Mouse (Mus musculus) lung, embryonic 16.5 days (tissue): ENCODE results near the gene Ssr2. TPM values are rescaled to one million over a fixed set of nuclear protein-coding genes. Genes with fewer than 3 reads are reported as not detected.
"Not testable (repeated sequence)": the region's sequence is repeated elsewhere in the genome, so short reads cannot be mapped to it uniquely, and the experiment has no call there.

Experiments used
- ATAC-seq: fragments of 200-750 bp; cut with Nextera tagmentation; 2 replicates; pipeline ENCODE4 v1.8.0; 2017; ENCODE audit warnings: low read depth, mild to moderate bottlenecking, moderate library complexity
- H3K27ac ChIP-seq: fragments of 300-500 bp; sonication (generic); 2 replicates; pipeline ENCODE4 v1.5.1; 2014; ENCODE audit warnings: mild to moderate bottlenecking, control low read depth, low read length
- H3K27me3 ChIP-seq: fragments of 300-500 bp; sonication (generic); 2 replicates; pipeline ENCODE4 v1.6.1; 2014; ENCODE audit warnings: low read depth, low read length, mixed read lengths; ENCODE audit not compliant: control insufficient read depth, insufficient read depth
- H3K36me3 ChIP-seq: fragments of 300-500 bp; sonication (generic); 2 replicates; pipeline ENCODE4 v1.6.1; 2014; ENCODE audit warnings: low read length; ENCODE audit not compliant: control insufficient read depth, insufficient read depth
- H3K4me1 ChIP-seq: fragments of 300-500 bp; sonication (generic); replicated peaks from 2 replicates; pipeline ENCODE4 v1.6.1; 2014; ENCODE audit warnings: low read length, mixed read lengths; ENCODE audit not compliant: control insufficient read depth, insufficient read depth
- H3K4me2 ChIP-seq: fragments of 300-500 bp; sonication (generic); 2 replicates; pipeline ENCODE4 v1.6.1; 2014; ENCODE audit warnings: low read depth, low read length, control low read depth
- H3K4me3 ChIP-seq: fragments of 300-500 bp; sonication (generic); 2 replicates; pipeline ENCODE4 v1.5.1; 2014; ENCODE audit warnings: mild to moderate bottlenecking, low read length, control low read depth
- H3K9ac ChIP-seq: fragments of 300-500 bp; sonication (generic); 2 replicates; pipeline ENCODE4 v1.6.1; 2014; ENCODE audit warnings: low read length, control low read depth
- H3K9me3 ChIP-seq: fragments of 300-500 bp; sonication (generic); 2 replicates; pipeline ENCODE4 v1.6.1; 2016; ENCODE audit warnings: low read length; ENCODE audit not compliant: control insufficient read depth
- WGBS: fragments of 180-500 bp; shearing (Covaris S2); extraction: QIAGEN DNeasy Blood & Tissue Kit; methylation state at CpG from one replicate; pipeline ENCODE4 v1.1.7; 2014; 5-methylcytosine and 5-hydroxymethylcytosine counted together
- polyA plus RNA-seq: library from polyadenylated mRNA; unstranded; fragments of >200 nt; fragmentation: Nextera tagmentation; extraction: Ambion mirVana; gene quantifications from 2 replicates; pipeline ENCODE4 v1.2.1, GENCODE M21; 2015

Ssr2 gene
- polyA plus RNA-seq, 1 experiment from 2014 or later, result 367 TPM

GRCm38 (mm10) chr3:88569694-88570093, 6.0 kb upstream of the Ssr2 start:
- Histone ChIP-seq H3K4me3 (no peak overlapping the region), H3K4me1 (no peaks in the 10 kb centered on the region), H3K4me2 (no peak overlapping the region), H3K27me3 (no peaks in the 10 kb centered on the region), H3K27ac (no peak overlapping the region), H3K9ac (no peak overlapping the region), H3K9me3 (no peaks in the 10 kb centered on the region), H3K36me3 (peaks cover 38% of the 10 kb centered on the region)
- ATAC-seq, result no peak
- 73% methylated on average over 5 of the region's 5 CpGs for WGBS

DNA sequence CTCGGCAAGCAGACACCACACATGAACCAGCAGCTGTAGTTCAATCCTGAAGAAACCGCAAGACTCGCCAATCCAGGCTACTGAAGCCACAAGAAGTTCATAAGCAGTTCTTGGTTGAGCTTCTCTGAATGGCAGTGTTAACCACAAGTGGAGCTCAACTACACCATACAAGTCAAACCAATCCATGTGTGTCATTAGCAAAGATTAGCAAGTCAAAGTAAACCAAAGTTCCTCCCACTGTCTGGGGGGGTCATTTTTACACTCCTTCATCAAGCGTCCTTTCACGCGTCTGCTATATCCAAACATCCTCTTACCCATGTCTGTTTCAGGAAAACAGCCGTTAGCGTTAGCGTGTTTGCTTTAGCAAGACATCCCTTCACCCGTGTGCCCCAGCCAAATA, 5.3 kb upstream of the Ssr2 start:
- no peaks in the 10 kb centered on the region for H3K4me1 ChIP-seq
- no peak overlapping the region for H3K4me2 ChIP-seq
- WGBS, result 82% methylated on average over 10 of the region's 10 CpGs
- H3K27ac ChIP-seq, result no peak overlapping the region
- no peak for ATAC-seq
- H3K27me3 ChIP-seq, result no peaks in the 10 kb centered on the region
- H3K9me3 ChIP-seq, result no peaks in the 10 kb centered on the region
- no peak overlapping the region for H3K4me3 ChIP-seq
- H3K9ac ChIP-seq, result no peak overlapping the region
- H3K36me3 ChIP-seq, result peaks cover 38% of the 10 kb centered on the region

GRCm38 (mm10) chr3:88571856-88572255, 3.8 kb upstream of the Ssr2 start:
- no peaks in the 10 kb centered on the region for H3K27me3 ChIP-seq
- H3K9me3 ChIP-seq, result no peaks in the 10 kb centered on the region
- 90% methylated on average over 1 of the region's 1 CpGs for WGBS
- no peak overlapping the region for H3K4me2 ChIP-seq
- H3K36me3 ChIP-seq, result peaks cover 25% of the 10 kb centered on the region
- H3K4me3 ChIP-seq, result no peak overlapping the region
- ATAC-seq, result no peak
- H3K4me1 ChIP-seq, result no peaks in the 10 kb centered on the region
- no peak overlapping the region for H3K27ac ChIP-seq
- no peak overlapping the region for H3K9ac ChIP-seq

DNA sequence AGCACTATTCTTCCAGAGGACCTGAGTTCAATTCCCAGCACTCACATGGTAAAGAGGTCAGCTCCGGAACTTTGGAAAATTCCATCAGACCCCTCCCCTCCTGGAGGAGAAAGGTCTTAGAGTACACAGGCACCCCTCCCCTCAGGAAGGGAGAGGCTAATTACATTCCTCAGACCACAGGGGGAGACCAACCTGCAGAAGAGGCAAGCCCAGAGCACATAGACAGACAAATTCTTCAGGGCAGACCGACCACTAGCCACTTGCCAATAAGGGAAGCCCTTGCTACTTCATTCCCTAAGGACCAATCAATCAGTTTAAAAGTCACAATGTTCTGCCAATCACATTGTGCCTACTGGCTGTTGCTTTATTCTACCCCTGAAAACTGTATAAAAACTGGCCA, 2.8 kb upstream of the Ssr2 start:
- Histone ChIP-seq H3K4me3 (no peak overlapping the region), H3K4me2 (no peak overlapping the region), H3K27me3 (no peaks in the 10 kb centered on the region), H3K9ac (no peak overlapping the region), H3K27ac (no peak overlapping the region), H3K9me3 (no peaks in the 10 kb centered on the region), H3K36me3 (peaks cover 18% of the 10 kb centered on the region), H3K4me1 (no peaks in the 10 kb centered on the region)
- ATAC-seq, result no peak
- WGBS, result 67% methylated on average over 2 of the region's 2 CpGs

DNA sequence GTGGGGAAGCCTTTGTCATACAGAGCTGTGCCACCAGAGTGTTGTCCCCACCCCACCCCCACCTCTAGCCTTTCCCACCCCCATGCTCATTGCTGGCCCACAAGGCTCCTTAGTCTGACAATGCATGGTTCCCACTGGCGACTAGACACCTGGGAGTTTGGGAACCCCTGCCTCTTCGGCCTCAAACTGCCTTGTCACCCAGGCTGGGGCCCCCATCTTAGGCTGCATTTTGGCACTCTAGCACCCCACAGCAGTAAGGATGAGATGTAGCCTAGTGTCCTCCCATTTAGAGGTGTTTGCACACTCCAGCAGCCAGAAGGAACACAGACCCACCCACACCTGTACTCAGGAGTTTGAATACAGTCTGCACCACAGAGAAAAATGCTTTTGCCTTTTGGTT, 1.9 kb upstream of the Ssr2 start:
- 85% methylated on average over 2 of the region's 2 CpGs for WGBS
- H3K27me3 ChIP-seq, result no peaks in the 10 kb centered on the region

DNA sequence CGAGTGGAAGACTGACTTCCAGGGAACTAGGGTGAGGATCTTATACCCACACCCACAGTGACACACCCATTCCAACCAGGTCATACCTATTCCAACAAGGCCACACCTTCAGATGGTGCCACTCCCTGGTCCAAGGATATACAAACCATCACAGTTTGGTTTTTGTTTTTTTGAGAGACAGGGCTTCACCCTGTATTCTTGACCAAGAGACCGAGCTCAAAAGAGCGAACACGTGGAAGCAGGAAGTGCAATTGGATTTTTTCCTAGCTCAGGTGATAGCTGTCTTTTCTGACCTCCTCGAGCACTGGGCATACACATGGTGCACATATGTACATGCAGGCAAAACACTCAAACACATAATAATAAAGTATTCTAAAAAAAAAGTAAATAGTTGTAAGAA, 2.2 kb downstream of the Ssr2 start:
- not testable (repeated sequence) for H3K9ac ChIP-seq, H3K9me3 ChIP-seq, H3K4me2 ChIP-seq, H3K4me1 ChIP-seq, H3K4me3 ChIP-seq, H3K27ac ChIP-seq, ATAC-seq, H3K27me3 ChIP-seq
- peaks cover 12% of the 10 kb centered on the region for H3K36me3 ChIP-seq
- WGBS, result 82% methylated on average over 5 of the region's 5 CpGs

More for the DNA sequence above, 1.9 kb upstream of the Ssr2 start:
- H3K36me3 ChIP-seq, result peaks cover 10% of the 10 kb centered on the region
- no peaks in the 10 kb centered on the region for H3K4me1 ChIP-seq
- H3K4me3 ChIP-seq, result no peak overlapping the region
- no peaks in the 10 kb centered on the region for H3K9me3 ChIP-seq
- no peak for ATAC-seq
- no peak overlapping the region for H3K27ac ChIP-seq
- no peak overlapping the region for H3K4me2 ChIP-seq
- no peak overlapping the region for H3K9ac ChIP-seq

GRCm38 (mm10) chr3:88578498-88579424, 3.1 kb downstream of the Ssr2 start:
- Histone ChIP-seq H3K9ac (peak overlapping the region; percentile 96), H3K27me3 (no peaks in the 10 kb centered on the region), H3K36me3 (peaks cover 21% of the 10 kb centered on the region), H3K4me2 (peak overlapping the region; percentile 91), H3K4me3 (peak overlapping the region; percentile 100), H3K9me3 (no peaks in the 10 kb centered on the region), H3K27ac (no peak overlapping the region), H3K4me1 (peaks cover 10% of the 10 kb centered on the region)
- WGBS, result 45% methylated on average over 8 of the region's 8 CpGs
- peak; percentile 9; the same call in 1 of the 2 replicates for ATAC-seq

DNA sequence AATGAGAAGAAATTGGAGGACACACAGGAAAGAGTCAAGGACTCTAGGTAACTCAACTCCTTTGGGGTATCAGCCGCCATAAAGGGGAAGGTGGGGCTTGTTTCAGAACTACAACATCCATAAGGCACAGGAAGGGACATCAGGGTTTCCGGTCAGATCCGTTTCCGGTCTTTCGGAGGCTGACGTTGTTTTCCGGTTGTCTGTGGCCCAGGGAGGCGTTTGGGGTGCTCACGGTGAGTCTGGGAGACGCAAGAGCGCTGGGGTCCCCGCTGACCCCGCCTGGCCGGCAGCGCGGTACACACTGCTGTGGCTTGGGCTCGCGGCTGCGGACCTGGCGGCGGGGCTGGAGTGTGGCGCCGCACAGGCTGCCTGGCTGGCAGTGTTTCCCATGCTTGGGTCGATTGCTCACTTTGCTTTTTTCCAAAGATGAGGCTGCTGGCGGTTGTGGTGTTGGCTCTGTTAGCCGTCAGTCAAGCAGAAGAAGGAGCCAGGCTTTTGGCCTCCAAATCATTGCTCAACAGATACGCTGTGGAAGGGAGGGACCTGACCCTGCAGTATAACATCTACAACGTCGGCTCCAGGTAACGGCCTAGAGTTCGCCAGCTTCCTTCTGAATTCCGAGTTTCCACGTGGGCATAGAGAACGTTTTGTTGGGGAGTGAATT, 3.9 kb downstream of the Ssr2 start:
- Histone ChIP-seq H3K4me2 (peak overlapping the region; percentile 91), H3K9me3 (no peaks in the 10 kb centered on the region), H3K36me3 (peaks cover 23% of the 10 kb centered on the region), H3K27me3 (no peaks in the 10 kb centered on the region), H3K27ac (peak overlapping the region; percentile 84), H3K4me3 (peak overlapping the region; percentile 100), H3K9ac (peak overlapping the region; percentile 96), H3K4me1 (peaks cover 10% of the 10 kb centered on the region)
- ATAC-seq, result peak; percentile 91
- under 1% methylated on average over 34 of the region's 34 CpGs for WGBS

- peak; percentile 88 for ATAC-seq
Observed at GRCm38 (mm10) chr3:88585769-88586168, 10.1 kb downstream of the Ssr2 start.

More at GRCm38 (mm10) chr3:88585769-88586168, 10.1 kb downstream of the Ssr2 start:
- Histone ChIP-seq H3K9ac (no peak overlapping the region), H3K4me1 (peaks cover 3% of the 10 kb centered on the region; the same call in 1 of the 2 replicates), H3K27me3 (no peaks in the 10 kb centered on the region), H3K4me2 (no peak overlapping the region), H3K4me3 (no peak overlapping the region), H3K27ac (peak overlapping the region; percentile 85), H3K36me3 (peaks cover 36% of the 10 kb centered on the region), H3K9me3 (no peaks in the 10 kb centered on the region)
- WGBS, result 69% methylated on average over 6 of the region's 6 CpGs
